Mouse (Mus musculus): ENCODE data around the gene Ssxb2. TPM values are rescaled to one million over a fixed set of nuclear protein-coding genes. Genes with fewer than 3 reads are reported as not detected.

Gene Ssxb2
- polyA plus RNA-seq (2014; fragmentation: Illumina TruSeq; extraction: RNeasy Lipid Tissue Mini Kit (QIAGEN cat#74804); ENCODE audit: insufficient read depth, low read depth, low replicate concordance): not detected

GRCm38 (mm10) chrX:8461626-8462025, at the start of gene Ssxb2:
Ssxb2 (minus strand) TSS chrX:8461726.

GRCm38 (mm10) chrX:8413005-8413404, 48.5 kb downstream of the Ssxb2 start, which contains the start of gene Ssxb1:
Ssxb1 (plus strand) TSS chrX:8413305.

Other genes with a start within 250 kb of the Ssxb2 start
- 14.5 TPM for gene Ftsj1, start 209.3 kb downstream of the Ssxb2 start, polyA plus RNA-seq (2014; fragmentation: Illumina TruSeq; extraction: RNeasy Lipid Tissue Mini Kit (QIAGEN cat#74804); ENCODE audit: insufficient read depth, low read depth, low replicate concordance)
- 23.9 TPM for gene Slc38a5, start 190.6 kb downstream of the Ssxb2 start, polyA plus RNA-seq (2014; fragmentation: Illumina TruSeq; extraction: RNeasy Lipid Tissue Mini Kit (QIAGEN cat#74804); ENCODE audit: insufficient read depth, low read depth, low replicate concordance)
- gene Ssxb10, start 134.3 kb downstream of the Ssxb2 start, polyA plus RNA-seq (2014; fragmentation: Illumina TruSeq; extraction: RNeasy Lipid Tissue Mini Kit (QIAGEN cat#74804); ENCODE audit: insufficient read depth, low read depth, low replicate concordance): not detected
- not detected for gene Ssxb9, start 94.7 kb downstream of the Ssxb2 start, polyA plus RNA-seq (2014; fragmentation: Illumina TruSeq; extraction: RNeasy Lipid Tissue Mini Kit (QIAGEN cat#74804); ENCODE audit: insufficient read depth, low read depth, low replicate concordance)
- gene Ssxb1, start 48.4 kb downstream of the Ssxb2 start, polyA plus RNA-seq (2014; fragmentation: Illumina TruSeq; extraction: RNeasy Lipid Tissue Mini Kit (QIAGEN cat#74804); ENCODE audit: insufficient read depth, low read depth, low replicate concordance): not detected
- gene Gm14459, start 63.2 kb upstream of the Ssxb2 start, polyA plus RNA-seq (2014; fragmentation: Illumina TruSeq; extraction: RNeasy Lipid Tissue Mini Kit (QIAGEN cat#74804); ENCODE audit: insufficient read depth, low read depth, low replicate concordance): not detected
- not detected for gene Ssxb6, start 86.5 kb upstream of the Ssxb2 start, polyA plus RNA-seq (2014; fragmentation: Illumina TruSeq; extraction: RNeasy Lipid Tissue Mini Kit (QIAGEN cat#74804); ENCODE audit: insufficient read depth, low read depth, low replicate concordance)
- not detected for gene Ssxb3, start 130.1 kb upstream of the Ssxb2 start, polyA plus RNA-seq (2014; fragmentation: Illumina TruSeq; extraction: RNeasy Lipid Tissue Mini Kit (QIAGEN cat#74804); ENCODE audit: insufficient read depth, low read depth, low replicate concordance)
- not detected for gene Ssxb8, start 229.1 kb upstream of the Ssxb2 start, polyA plus RNA-seq (2014; fragmentation: Illumina TruSeq; extraction: RNeasy Lipid Tissue Mini Kit (QIAGEN cat#74804); ENCODE audit: insufficient read depth, low read depth, low replicate concordance)